Mouse (Mus musculus) CD8-positive naive resting alpha-beta T cell, adult 2 months (primary cell): Measurements from ENCODE around the gene Zbtb20.

Experiments
- DNase-seq, 2 experiments: peaks; one replicate each; pipeline ENCODE4 v3.0.0; 2022; ENCODE audit warnings: low read depth in 2 of 2, low spot score in 2 of 2

Gene Zbtb20

DNA sequence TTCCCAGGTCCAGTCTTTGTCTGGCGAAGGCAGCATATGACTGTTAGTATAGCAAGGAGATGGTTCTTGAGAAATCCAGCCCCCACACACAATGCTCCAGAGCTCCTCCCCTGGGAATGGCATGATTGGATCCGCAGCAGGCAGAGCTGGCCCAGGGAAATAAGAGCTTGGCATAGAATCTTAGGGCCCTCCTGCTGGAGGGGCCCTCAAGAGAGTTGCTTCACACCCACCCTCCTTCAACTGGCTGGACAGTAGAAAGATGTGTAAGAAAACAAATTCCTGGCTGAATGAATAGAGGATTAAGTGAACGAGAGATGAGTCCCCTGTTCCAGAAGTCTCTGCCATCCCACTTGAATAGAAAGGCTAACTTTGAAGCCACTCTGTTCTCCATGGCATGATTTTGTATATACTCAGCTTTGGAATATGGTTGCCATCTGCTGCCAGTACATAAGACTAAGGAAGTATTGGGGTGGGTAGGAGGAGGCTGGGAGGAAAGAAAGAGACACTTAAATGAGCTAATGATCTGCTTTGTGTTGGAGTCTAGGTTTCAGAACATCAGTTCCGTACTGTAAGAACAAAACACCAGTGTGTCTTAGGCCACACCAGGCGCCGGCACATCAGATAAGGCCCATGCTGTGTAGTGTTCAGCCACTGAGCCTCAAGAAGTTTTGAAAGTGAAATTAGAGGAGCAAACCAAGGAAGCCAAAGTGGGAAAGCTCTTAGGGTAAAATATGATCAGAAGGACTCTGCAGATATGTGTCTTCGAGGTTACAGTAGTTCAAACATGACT lies 715.2 kb downstream of the Zbtb20 start:
- no peak for DNase-seq

DNA sequence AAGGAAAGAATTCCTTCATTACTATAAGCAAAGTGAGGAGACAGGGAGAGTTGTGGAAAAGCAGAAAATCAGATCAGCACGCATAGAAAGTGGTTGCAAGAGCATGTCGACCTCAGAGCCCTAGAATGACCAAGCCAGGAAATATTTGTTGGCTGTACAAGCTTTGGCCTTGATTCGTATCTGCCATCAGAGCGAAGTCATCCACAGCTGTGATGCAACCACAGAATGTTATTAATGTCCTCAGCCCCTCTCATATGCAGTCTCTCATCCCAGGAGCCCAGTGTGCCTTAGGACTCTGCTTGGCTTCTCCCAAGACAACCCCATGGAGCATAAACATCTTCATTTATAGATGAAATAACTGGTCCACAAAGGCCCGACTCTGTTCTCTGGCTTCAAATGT lies 716.4 kb downstream of the Zbtb20 start:
- DNase-seq: no peak

DNA sequence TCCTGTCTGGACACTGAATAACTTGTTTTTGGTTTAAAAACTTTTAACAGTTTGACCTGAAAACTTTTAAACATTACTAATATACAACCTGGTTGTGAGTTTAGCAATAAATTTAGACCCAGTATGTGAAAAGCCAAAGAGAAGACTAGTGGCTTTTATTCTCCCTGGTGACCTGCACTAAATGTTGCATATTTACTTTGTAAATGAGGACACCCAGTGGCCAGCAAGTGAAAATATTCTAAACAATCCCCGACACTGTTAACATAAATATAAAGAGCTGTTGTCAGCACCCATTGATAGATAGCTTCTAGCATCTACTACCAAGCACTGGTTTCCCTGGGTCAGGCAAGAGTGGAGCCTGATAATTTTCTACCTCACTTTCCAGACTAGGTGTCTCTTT lies 717.1 kb downstream of the Zbtb20 start:
- no peak for DNase-seq

DNA sequence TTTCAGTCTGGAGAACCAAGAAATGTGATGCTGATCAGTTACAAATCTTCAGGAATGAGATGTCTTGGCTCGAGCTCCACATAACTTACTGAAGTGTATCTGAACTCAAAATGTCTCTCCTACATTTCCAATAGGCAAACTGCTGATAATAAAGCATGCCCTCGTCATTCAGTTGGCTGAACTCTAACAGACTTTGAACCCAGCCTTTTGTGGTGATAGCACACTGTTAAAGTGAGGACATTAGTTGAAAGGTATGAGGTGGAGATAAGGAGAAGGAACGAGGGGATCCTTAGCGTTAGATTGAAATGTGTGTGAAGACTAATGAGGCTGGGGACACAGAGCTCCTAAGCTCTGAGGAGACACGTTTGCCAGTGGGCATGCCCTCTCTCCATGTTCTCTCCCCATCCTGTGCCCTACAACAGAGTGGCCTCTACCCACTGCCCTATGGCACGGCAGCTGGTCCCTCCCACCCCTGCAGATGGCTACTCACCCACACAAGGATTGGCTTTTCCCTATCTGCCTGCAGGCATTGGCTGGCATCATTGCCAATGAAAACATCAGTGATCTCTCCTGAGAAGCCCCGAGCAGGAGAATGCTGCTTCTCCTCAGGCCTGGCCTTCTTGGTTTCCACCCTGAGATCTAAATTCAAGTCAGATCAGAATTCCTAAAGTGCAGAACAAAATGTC lies 721.8 kb downstream of the Zbtb20 start:
- DNase-seq: no peak

DNA sequence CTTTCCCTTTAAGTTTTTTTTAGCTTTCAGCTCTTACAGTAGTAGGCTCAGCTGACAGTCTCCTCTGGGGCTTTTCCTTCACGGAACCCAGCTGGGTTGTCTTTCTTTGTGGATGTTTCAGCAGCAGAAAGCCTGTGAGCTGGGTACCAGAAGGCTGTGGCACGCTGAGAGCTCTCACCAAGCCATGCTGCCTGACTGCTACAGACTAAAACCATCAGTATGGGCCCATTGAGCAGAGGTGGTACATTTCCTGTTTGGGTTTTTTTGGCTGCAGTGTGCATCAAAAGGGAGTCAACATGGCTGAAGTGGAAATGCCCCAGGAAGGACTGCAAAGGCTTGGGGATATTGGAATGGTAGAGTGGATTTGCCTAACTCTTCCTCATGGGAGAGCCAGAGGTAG lies 724.0 kb downstream of the Zbtb20 start:
- no peak for DNase-seq

DNA sequence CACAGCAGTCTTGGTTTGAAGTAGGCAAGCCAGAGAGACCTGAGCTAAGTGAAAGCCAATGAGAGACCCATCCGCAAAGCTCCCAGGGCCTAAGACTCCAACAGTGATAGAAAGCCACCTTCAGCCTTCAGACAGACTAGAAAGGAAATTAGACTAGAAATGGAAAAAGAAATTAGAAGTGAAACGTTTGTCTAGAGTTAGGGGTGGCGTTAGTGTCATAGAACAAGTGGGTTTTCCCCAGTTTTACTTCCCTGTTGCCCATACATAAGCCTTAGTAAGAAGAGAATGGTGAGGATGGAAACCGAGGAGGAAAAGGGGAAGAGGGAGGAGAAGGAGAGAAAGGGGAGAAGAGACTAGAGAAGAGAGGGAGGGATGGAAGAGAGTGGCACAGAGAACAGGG lies 726.9 kb downstream of the Zbtb20 start:
- no peak for DNase-seq

DNA sequence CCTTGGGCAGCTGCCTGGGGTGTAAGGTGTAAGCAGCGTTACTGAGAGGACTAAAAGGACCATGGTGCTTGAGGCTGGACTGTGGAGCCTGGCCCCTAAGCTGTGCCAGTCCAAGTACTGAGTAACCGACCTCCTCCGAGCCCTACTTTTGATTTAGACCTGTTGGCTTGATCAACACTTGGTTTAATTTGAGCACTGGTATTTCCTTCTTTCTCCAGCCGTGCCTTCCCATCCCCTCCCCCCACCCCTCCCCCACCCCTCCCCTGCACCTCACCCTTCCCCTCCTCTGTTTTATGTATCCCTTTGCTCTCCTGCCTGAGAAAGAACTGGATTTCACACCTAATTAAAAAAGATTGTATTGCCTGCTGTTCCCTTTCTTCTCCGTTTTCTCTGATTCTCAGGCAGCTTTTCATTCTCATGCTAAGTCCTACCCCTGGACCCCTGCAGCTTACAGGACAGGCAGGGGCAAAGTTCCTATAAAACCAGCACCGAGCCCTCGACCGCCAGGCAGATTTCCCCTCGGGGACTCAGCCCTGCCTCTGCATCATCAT lies 728.0 kb downstream of the Zbtb20 start:
- no peak for DNase-seq

DNA sequence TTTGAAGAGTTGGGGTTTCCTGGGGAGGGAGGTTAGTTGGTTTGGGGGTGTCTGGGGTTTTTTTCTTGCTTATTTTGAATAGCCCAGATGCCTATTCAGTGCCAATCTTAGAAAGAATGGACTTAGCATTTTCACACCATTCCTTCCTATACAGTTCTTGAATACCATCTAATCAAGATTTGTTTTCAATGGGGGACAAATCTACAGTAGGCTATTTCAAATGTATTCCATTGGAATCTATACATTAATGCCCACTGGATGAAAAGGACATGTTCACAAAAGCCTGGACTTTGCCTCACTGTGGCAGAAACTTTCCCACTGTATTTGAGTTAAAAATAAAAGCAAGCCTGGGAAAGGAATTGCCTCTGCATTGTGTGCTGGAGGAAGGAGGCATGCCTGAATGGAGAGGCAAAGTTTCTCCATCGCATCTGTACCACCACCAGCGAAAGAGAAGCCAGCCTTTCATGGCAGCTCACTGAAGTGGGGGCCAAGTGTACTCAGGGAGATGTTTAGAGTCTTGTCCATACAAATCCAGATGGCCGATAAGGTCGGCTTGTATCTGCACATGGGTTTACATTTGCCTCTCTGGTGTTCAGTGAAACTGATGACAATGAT lies 728.8 kb downstream of the Zbtb20 start:
- no peak for DNase-seq

DNA sequence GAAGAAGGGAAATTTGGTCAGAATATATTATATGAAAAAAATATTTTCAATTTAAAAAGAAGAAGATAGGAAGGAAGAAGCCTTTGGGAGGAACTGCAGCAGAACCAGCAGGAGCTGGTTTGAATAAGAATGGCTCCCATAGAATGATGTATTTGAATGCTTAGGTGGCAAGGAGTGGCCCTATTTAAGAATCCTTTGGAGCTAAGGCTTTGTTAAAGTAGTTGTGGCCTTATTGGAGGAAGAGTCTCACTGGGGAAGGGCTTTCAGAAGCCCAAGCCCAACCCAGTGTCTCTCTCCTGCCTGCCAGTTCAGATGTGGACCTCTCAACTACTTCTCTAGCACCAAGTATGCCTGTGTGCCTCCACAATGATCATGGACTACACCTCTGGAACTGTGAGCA lies 731.4 kb downstream of the Zbtb20 start:
- no peak for DNase-seq

DNA sequence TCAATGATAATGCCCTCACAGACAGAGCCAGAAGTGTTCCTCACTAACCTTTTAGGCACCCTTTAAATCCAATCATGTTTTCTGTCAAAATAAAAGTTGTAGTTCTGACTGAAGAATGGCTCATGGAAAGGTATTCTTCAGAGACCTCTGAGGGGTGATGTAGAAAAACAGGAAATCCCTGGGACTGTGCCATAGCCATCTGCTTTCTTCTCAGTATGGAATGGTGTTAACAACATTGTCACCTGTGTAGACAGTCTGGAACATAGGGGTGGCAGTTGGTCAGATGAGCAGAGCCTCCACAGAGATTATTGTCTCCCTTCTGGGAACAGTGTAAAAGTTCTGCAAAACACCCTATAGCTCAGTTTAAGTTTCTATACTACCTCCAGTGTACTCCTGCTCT lies 732.4 kb downstream of the Zbtb20 start:
- no peak for DNase-seq

DNA sequence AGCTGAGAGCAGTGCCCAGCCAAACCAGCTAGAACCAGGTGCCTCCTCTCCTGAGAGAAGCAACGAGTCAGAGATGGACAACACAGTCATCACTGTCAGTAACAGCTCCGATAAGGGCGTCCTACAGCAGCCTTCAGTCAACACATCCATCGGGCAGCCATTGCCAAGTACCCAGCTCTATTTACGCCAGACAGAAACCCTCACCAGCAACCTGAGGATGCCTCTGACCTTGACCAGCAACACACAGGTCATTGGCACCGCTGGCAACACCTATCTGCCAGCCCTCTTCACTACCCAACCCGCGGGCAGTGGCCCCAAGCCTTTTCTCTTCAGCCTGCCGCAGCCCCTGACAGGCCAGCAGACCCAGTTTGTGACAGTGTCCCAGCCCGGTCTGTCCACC lies 734.7 kb downstream of the Zbtb20 start:
- no peak for DNase-seq

DNA sequence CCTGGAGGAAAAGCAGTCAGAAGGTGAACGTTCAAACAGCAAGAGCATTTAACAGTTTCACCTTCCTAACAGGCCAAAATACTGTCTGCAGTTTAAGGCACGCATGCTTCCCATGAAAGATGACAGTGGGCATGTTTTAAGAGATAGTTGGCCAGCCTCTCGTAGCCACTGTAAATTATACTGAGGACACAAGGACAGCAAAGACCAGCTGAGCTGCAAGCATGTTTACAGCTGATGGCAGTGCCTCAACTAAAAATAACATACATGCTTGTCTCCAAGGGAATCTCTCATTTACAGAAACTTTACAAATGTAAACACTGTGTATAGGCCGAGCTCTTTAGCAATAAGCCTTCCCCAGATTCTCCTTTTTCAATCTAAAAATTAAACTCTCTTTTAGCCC lies 740.7 kb downstream of the Zbtb20 start:
- DNase-seq: no peak

DNA sequence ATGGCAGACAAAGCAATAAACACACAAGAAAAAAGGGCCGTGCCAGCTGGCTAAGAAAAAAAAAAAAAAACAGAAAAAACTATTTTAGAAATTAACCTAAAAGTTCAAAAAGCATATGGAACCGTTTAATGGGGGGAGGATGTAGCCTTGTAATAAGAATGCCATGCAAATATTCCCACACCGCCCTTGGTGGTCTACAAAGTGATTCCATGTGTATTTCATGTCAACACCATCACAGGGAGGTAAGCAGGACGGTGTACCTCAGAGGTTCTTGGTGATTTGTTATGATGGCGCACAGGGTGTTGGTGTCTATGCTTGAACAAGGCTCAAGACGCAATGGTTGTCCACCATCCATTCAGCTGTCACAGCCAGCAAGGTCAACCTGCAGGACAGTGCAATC lies 741.7 kb downstream of the Zbtb20 start:
- no peak for DNase-seq

DNA sequence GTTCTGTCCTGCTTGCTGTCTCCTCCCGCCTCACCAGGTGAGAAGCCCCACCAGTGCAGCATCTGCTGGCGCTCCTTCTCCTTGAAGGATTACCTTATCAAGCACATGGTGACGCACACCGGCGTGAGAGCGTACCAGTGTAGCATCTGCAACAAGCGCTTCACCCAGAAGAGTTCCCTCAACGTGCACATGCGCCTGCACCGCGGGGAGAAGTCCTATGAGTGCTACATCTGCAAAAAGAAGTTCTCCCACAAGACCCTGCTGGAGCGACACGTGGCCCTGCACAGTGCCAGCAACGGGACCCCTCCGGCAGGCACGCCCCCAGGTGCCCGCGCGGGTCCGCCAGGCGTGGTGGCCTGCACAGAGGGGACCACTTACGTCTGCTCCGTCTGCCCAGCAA lies 742.6 kb downstream of the Zbtb20 start:
- no peak for DNase-seq

DNA sequence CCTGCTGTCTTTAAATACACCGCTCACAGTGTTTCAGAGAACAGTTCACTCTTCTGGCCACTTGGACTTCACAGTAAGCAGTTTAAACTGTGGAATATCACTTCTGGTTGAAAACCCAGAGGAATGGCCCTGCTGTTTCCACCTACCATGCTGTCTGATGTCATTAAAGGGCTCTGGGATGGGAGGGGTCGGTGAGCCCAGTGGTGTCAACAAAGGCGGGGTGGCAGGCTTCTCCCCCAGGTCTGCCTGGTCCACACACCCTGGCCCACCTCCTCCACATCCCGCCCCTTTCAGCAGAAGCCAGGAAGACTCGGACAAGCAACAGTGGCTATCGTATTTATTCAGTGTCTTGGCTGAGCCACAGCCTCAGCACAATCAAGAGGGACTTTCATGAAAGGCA lies 743.6 kb downstream of the Zbtb20 start:
- DNase-seq: no peak

DNA sequence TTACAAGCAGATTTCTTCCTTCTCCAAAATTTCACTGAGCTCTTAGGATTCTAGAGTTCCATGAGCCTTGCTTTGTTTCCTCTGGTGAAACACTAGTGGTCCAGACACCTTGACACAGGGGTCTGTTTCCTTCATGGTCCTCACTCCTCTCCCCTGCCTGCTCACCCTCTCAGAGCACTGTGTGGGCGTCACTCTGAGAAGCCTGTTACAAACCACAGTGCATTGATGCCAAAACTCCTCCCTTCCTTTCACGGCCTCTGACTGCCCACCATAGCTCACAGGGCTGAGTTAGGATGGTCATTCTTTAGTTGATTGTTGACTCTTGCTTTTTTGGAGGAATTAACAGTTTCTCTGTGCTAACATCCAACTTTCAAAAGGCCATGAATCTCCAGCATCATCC lies 744.7 kb downstream of the Zbtb20 start:
- DNase-seq: peak in 1 of 2 experiments; percentile 2

DNA sequence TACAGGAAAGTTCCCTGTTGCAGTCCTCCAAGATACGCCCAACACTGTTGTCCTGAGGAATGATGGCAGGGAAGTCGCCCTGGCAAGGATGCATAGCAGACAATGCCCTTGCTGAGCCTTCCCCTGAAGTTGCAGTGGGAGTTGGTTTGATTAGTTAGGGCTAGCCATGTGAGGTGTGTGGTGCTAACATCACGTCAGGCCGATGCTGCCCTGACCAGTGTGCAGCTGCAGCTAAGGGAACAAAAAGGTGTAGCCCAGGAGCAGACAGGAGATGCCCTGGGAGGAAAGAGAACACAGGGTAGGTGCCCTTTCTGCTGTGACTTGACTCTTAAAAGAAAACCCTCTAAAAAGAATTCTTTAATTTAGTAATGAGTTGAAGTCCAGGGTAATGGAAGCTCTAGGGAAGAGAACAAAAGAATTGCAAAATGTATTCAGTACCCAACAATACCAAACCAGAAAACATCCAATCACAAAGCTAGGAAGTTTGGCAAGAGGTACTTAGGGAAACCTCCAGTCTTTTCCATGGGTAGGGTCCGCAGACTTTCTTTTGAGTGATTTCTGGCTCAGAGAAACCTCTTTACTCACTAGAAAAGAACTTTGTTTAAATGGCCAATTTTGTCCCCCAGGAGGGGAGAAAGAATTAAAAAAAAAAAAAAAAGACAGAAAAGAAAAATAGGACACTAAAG lies 747.8 kb downstream of the Zbtb20 start:
- DNase-seq: no peak

DNA sequence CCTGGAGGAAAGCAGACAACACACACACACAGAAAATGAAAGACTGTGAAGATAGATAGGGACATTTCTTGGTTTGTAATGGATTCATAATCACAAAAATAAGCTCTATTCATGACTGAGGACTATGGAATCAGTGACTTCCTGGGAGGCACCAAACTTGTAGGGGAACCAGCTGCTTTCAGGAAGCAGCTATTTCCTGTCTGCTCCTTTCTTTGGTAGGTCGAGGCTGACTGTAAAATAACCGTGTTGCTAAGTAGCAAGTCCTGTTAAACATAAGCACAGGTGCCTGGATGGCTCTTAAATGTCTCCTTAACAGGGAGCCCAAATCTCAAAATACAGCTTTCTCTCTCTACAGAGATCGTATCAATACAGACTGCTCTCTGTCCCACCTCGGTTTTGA lies 749.2 kb downstream of the Zbtb20 start:
- peak in 1 of 2 experiments; percentile 5 for DNase-seq

DNA sequence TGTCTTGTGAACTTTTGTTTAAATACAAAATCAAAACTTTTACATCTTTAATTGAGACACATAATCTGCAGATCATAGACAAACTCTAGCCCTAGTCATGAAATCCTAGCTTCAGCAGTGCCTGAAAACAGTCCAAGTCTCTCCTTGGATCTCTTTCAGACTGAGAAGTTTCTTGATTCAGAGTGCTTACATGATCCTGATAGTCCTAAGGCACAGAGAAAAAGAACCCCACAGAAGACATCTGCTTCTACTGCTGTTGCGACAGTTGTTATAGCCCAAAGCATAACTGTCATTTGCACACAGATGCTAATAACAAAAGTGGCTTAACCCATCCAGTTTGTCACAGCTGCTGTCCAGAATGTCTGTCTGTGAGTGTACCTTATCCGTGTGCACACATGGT lies 749.6 kb downstream of the Zbtb20 start:
- DNase-seq: no peak

DNA sequence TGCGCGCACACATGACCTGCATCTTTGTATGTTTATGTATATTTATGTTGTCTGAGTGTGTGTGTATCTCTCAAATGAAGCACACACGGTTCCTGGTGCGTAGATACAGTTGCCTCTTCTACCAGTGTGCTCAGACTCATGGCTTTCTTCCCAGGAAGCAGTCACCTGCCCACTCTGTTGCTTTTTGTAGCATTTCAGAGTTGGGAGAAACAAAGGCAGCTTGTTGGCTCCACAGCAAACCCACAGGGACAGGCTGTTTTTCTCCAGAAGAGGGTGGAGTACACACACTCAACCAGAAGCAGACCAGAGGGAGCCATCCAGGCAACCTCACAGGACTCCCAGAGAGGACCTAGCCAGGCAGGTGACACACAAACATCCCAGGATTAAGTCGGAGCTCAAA lies 750.3 kb downstream of the Zbtb20 start:
- no peak for DNase-seq

DNA sequence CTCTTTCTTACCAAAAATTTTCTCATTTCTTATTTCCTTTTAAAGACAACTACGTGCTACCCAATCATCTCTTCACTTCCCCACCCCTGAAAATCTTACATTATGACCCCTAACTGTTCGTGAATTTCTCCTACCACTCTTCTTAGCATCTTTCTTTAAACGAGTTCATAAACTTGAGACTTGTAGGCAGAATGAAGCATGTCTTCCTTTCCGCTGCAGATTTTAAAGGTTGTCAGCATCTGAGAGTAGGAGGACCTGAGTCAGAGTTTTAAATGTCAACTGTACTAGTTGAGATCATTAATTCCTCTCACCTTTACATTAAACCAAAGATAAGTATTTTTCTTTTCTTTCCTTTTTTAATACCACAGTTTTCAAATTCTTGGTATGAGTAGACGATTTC lies 753.0 kb downstream of the Zbtb20 start:
- DNase-seq: no peak

DNA sequence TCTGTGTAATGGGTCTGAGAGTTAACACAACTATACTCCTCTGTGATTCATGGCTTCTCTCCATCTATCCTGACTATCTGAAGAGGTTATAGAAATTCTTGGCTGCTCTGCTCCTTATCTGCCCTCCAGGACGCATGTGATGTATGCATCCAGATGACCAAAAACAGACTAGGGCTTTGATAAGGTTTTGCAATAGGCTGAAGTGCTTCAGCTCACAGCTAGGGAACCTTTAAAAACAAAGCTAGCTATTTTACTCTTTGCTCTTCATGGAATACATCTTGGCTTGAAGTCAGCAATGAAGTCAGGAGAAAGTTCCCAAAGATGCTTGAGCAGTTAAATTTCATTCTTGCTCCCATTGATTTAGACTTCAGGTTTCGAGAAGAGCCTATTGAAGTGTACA lies 756.1 kb downstream of the Zbtb20 start:
- DNase-seq: no peak
